Mouse (Mus musculus): ENCODE measurements around the gene Anxa9. TPM values are rescaled to one million over a fixed set of nuclear protein-coding genes. Genes with fewer than 3 reads are reported as not detected.
A peak's percentile ranks its signal among the peaks of the same experiment; 100 is the strongest.

Gene Anxa9
- polyA plus RNA-seq, 1 experiment from 2014 or later = 0.60 TPM

- H3K9ac ChIP-seq (ENCODE audit: low read length) = no peak overlapping the region
- ATAC-seq (replicated peaks; ENCODE audit: extremely low read depth, insufficient read depth, low FRiP score) = no peak
- H3K27ac ChIP-seq (ENCODE audit: low read length) = no peak overlapping the region
- H3K4me2 ChIP-seq (ENCODE audit: low read depth, low read length) = no peak overlapping the region
- no peaks in the 10 kb centered on the region for H3K27me3 ChIP-seq (ENCODE audit: control insufficient read depth, insufficient read depth, low read length)
- H3K9me3 ChIP-seq (replicated peaks; ENCODE audit: control insufficient read depth, low read length) = no peaks in the 10 kb centered on the region
- H3K36me3 ChIP-seq (ENCODE audit: control insufficient read depth, insufficient read depth) = peaks cover 27% of the 10 kb centered on the region
- H3K4me1 ChIP-seq (ENCODE audit: control insufficient read depth, insufficient read depth, low read length) = no peaks in the 10 kb centered on the region; the same call in 1 of the 2 replicates
- WGBS = 75% methylated on average over 6 of the region's 6 CpGs
- H3K4me3 ChIP-seq (ENCODE audit: low read length) = no peak overlapping the region
Observed at GRCm38 (mm10) chr3:95290156-95290555, 16.8 kb downstream of the Anxa9 start.

DNA sequence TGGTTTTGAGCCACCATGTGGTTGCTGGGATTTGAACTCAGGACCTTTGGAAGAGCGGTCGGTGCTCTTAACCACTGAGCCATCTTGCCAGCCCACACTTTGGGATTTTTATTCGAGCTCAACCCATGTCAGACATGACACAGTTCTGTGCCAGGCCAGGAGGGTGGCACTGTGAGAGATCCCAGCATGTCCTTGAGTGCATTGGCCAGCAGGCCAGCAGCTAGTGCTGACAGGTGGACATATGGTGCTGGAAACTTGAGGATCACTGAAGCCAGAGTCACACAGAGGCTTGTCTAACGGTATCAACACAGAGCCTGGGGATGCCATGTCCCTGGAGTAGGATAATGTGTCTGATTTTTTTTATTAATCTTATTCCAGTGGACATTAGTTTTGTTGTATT, 17.6 kb downstream of the Anxa9 start:
- Histone ChIP-seq H3K4me3 (ENCODE audit: low read length) (no peak overlapping the region), H3K9me3 (replicated peaks; ENCODE audit: control insufficient read depth, low read length) (no peaks in the 10 kb centered on the region), H3K4me1 (ENCODE audit: control insufficient read depth, insufficient read depth, low read length) (peaks cover 3% of the 10 kb centered on the region; the same call in 1 of the 2 replicates), H3K36me3 (ENCODE audit: control insufficient read depth, insufficient read depth) (peaks cover 22% of the 10 kb centered on the region), H3K4me2 (ENCODE audit: low read depth, low read length) (no peak overlapping the region), H3K27ac (ENCODE audit: low read length) (no peak overlapping the region), H3K27me3 (ENCODE audit: control insufficient read depth, insufficient read depth, low read length) (no peaks in the 10 kb centered on the region), H3K9ac (ENCODE audit: low read length) (no peak overlapping the region)
- ATAC-seq (replicated peaks; ENCODE audit: extremely low read depth, insufficient read depth, low FRiP score) = no peak
- WGBS = 89% methylated on average over 4 of the region's 4 CpGs

GRCm38 (mm10) chr3:95287541-95287940, 19.4 kb downstream of the Anxa9 start:
- H3K27ac ChIP-seq (ENCODE audit: low read length) = no peak overlapping the region
- no peak for ATAC-seq (replicated peaks; ENCODE audit: extremely low read depth, insufficient read depth, low FRiP score)
- no peaks in the 10 kb centered on the region for H3K27me3 ChIP-seq (ENCODE audit: control insufficient read depth, insufficient read depth, low read length)
- H3K4me2 ChIP-seq (ENCODE audit: low read depth, low read length) = no peak overlapping the region
- 82% methylated on average over 3 of the region's 3 CpGs for WGBS
- H3K36me3 ChIP-seq (ENCODE audit: control insufficient read depth, insufficient read depth) = peaks cover 14% of the 10 kb centered on the region
- no peak overlapping the region for H3K9ac ChIP-seq (ENCODE audit: low read length)
- H3K9me3 ChIP-seq (replicated peaks; ENCODE audit: control insufficient read depth, low read length) = no peaks in the 10 kb centered on the region
- no peak overlapping the region for H3K4me3 ChIP-seq (ENCODE audit: low read length)
- peaks cover 12% of the 10 kb centered on the region for H3K4me1 ChIP-seq (ENCODE audit: control insufficient read depth, insufficient read depth, low read length)

GRCm38 (mm10) chr3:95286510-95286909, 20.5 kb downstream of the Anxa9 start:
- Histone ChIP-seq H3K9me3 (replicated peaks; ENCODE audit: control insufficient read depth, low read length) (no peaks in the 10 kb centered on the region), H3K4me2 (ENCODE audit: low read depth, low read length) (no peak overlapping the region), H3K4me3 (ENCODE audit: low read length) (no peak overlapping the region), H3K27ac (ENCODE audit: low read length) (no peak overlapping the region), H3K27me3 (ENCODE audit: control insufficient read depth, insufficient read depth, low read length) (no peaks in the 10 kb centered on the region), H3K36me3 (ENCODE audit: control insufficient read depth, insufficient read depth) (peaks cover 14% of the 10 kb centered on the region), H3K4me1 (ENCODE audit: control insufficient read depth, insufficient read depth, low read length) (peaks cover 12% of the 10 kb centered on the region), H3K9ac (ENCODE audit: low read length) (no peak overlapping the region)
- ATAC-seq (replicated peaks; ENCODE audit: extremely low read depth, insufficient read depth, low FRiP score) = no peak
- 71% methylated on average over 7 of the region's 7 CpGs for WGBS

DNA sequence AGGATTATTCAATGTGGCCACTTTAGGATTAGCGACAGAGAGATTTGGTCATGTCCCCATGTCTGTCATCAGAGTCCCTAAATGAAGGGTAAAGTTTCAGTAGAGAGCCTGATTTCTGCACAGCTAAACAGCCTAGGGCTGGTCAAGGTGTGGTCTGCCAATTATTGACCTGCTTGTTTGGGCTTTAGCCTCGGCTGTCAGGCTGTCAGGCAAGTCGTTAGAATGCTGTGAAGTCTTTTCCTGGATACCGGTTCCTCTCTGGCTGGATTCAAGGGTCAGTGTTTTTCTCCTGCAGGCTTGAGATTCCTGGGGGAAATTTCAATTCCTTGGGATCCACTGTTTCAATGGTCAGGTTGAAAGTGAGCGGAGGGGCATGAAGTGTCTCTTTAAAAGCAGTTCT, 21.0 kb downstream of the Anxa9 start:
- 68% methylated on average over 5 of the region's 5 CpGs for WGBS
- no peak for ATAC-seq (replicated peaks; ENCODE audit: extremely low read depth, insufficient read depth, low FRiP score)

DNA sequence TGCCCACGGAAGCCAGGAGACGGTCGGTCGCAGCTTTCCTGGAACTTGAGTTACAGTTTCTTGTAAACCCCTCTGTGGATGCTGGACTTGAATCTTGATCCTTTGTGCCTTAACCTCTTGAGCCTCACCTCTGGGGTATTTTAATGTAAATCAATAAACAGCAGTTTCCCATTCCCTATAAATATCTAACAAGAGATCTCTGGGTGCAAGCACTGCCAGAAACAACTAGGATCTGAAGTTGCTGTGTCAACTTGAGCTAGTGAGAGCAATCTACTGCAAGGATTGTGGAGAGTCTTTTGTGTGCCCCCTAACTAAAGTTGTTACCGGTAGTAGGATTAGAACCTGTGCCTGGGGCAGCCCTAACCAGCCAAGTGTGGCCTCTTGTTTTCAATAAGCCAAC, 21.6 kb downstream of the Anxa9 start:
- no peak overlapping the region for H3K9ac ChIP-seq (ENCODE audit: low read length)
- WGBS = 89% methylated on average over 5 of the region's 5 CpGs
- no peaks in the 10 kb centered on the region for H3K27me3 ChIP-seq (ENCODE audit: control insufficient read depth, insufficient read depth, low read length)
- no peak overlapping the region for H3K27ac ChIP-seq (ENCODE audit: low read length)
- no peak for ATAC-seq (replicated peaks; ENCODE audit: extremely low read depth, insufficient read depth, low FRiP score)
- H3K4me1 ChIP-seq (ENCODE audit: control insufficient read depth, insufficient read depth, low read length) = peaks cover 16% of the 10 kb centered on the region
- no peak overlapping the region for H3K4me3 ChIP-seq (ENCODE audit: low read length)
- H3K9me3 ChIP-seq (replicated peaks; ENCODE audit: control insufficient read depth, low read length) = no peaks in the 10 kb centered on the region
- no peak overlapping the region for H3K4me2 ChIP-seq (ENCODE audit: low read depth, low read length)
- H3K36me3 ChIP-seq (ENCODE audit: control insufficient read depth, insufficient read depth) = peaks cover 10% of the 10 kb centered on the region

More for the DNA sequence above, 21.0 kb downstream of the Anxa9 start:
- no peak overlapping the region for H3K9ac ChIP-seq (ENCODE audit: low read length)
- H3K4me2 ChIP-seq (ENCODE audit: low read depth, low read length) = no peak overlapping the region
- H3K36me3 ChIP-seq (ENCODE audit: control insufficient read depth, insufficient read depth) = peaks cover 14% of the 10 kb centered on the region
- no peaks in the 10 kb centered on the region for H3K9me3 ChIP-seq (replicated peaks; ENCODE audit: control insufficient read depth, low read length)
- H3K27me3 ChIP-seq (ENCODE audit: control insufficient read depth, insufficient read depth, low read length) = no peaks in the 10 kb centered on the region
- H3K4me1 ChIP-seq (ENCODE audit: control insufficient read depth, insufficient read depth, low read length) = peaks cover 12% of the 10 kb centered on the region
- no peak overlapping the region for H3K27ac ChIP-seq (ENCODE audit: low read length)
- H3K4me3 ChIP-seq (ENCODE audit: low read length) = no peak overlapping the region

DNA sequence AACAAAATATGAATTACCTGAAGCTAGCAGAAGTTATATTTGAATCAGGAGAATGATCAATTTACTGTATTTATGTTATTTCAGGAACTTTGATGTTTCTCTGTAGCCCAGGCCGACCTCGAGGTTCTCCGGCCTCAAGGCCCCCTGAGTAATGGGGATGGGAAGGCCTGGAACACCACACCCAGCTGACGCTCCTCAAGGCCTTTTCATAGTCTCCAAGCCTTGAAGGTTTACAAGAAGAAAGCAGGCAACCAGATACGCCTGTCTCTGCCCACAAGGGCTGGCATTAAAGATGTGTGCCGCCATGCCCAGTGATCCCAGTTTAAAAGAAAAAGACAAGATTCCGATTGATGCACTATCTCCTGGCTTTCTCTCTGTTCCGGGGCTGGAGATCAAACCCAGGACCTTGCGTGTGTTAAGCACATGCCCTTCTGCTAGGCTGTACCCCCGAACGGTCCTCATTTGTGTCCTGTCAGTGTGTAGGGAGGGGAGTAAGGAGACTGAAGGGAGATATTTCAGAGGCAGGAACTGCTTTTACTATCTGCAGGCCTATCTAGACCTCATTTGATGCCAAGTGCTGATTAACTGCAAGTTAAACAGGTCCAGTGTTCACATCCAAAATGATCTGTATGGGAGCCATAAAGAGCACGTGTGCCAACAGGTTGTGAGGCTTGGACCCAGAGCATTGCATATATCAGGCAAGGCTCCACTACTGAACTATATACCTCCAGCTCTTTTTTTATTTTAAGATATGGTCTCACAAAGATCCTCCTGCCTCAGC, 22.3 kb downstream of the Anxa9 start:
- Histone ChIP-seq H3K4me2 (ENCODE audit: low read depth, low read length) (peak overlapping the region; percentile 96), H3K4me3 (ENCODE audit: low read length) (peak overlapping the region; percentile 82), H3K27ac (ENCODE audit: low read length) (no peak overlapping the region), H3K36me3 (ENCODE audit: control insufficient read depth, insufficient read depth) (peaks cover 10% of the 10 kb centered on the region), H3K9ac (ENCODE audit: low read length) (peak overlapping the region; percentile 91; the same call in 1 of the 2 replicates), H3K27me3 (ENCODE audit: control insufficient read depth, insufficient read depth, low read length) (no peaks in the 10 kb centered on the region), H3K4me1 (ENCODE audit: control insufficient read depth, insufficient read depth, low read length) (peaks cover 16% of the 10 kb centered on the region), H3K9me3 (replicated peaks; ENCODE audit: control insufficient read depth, low read length) (no peaks in the 10 kb centered on the region)
- WGBS = 89% methylated on average over 12 of the region's 12 CpGs
- ATAC-seq (replicated peaks; ENCODE audit: extremely low read depth, insufficient read depth, low FRiP score) = no peak

DNA sequence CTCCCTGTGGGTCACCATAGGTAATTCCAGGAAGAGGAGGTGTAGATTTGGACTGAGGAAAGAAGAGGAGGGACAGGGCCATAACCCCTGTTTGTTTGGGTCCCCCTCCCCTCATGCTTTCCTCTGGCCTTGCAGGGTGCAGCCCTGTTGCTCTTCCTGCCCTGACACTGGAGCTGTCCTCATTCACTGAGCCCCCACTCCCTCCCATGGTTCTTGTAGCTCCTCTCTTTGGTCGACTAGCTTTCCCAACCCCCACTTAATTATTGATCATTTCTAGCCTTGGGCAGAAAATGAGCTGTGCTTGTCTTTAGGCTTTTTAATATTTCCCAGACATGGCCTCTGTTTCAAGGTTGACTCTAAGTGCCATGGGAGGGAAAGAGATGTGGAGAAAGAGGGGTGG, 22.9 kb downstream of the Anxa9 start:
- peak overlapping the region; percentile 96 for H3K4me2 ChIP-seq (ENCODE audit: low read depth, low read length)
- no peaks in the 10 kb centered on the region for H3K9me3 ChIP-seq (replicated peaks; ENCODE audit: control insufficient read depth, low read length)
- WGBS = 21% methylated on average over 1 of the region's 1 CpGs
- H3K9ac ChIP-seq (ENCODE audit: low read length) = peak overlapping the region; percentile 91; the same call in 1 of the 2 replicates
- H3K4me1 ChIP-seq (ENCODE audit: control insufficient read depth, insufficient read depth, low read length) = peaks cover 16% of the 10 kb centered on the region
- ATAC-seq (replicated peaks; ENCODE audit: extremely low read depth, insufficient read depth, low FRiP score) = no peak
- peak overlapping the region; percentile 82 for H3K4me3 ChIP-seq (ENCODE audit: low read length)
- H3K36me3 ChIP-seq (ENCODE audit: control insufficient read depth, insufficient read depth) = peaks cover 10% of the 10 kb centered on the region
- no peak overlapping the region for H3K27ac ChIP-seq (ENCODE audit: low read length)
- H3K27me3 ChIP-seq (ENCODE audit: control insufficient read depth, insufficient read depth, low read length) = no peaks in the 10 kb centered on the region

DNA sequence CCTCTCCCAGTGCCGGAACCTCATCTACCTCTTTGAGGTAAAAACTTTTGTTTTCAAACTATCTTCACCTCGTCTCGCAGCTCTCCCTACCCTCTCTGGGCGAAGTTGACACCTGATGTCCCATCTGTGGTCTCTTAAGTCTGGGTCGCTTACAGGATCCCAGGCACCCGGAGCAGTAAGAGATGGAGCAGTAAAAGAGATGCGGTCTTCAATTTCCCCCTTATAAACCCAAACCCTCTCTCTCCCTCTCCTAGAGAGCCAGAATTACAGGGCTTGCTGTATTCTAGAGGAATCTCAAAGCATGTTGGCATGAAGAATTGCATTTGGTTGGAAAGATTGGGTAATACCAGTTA, 23.4 kb downstream of the Anxa9 start:
- no peak for ATAC-seq (replicated peaks; ENCODE audit: extremely low read depth, insufficient read depth, low FRiP score)
- H3K27ac ChIP-seq (ENCODE audit: low read length) = peak overlapping the region; percentile 92
- H3K9me3 ChIP-seq (replicated peaks; ENCODE audit: control insufficient read depth, low read length) = no peaks in the 10 kb centered on the region
- H3K4me2 ChIP-seq (ENCODE audit: low read depth, low read length) = peak overlapping the region; percentile 96
- H3K4me3 ChIP-seq (ENCODE audit: low read length) = peak overlapping the region; percentile 82
- peaks cover 7% of the 10 kb centered on the region for H3K36me3 ChIP-seq (ENCODE audit: control insufficient read depth, insufficient read depth)
- H3K4me1 ChIP-seq (ENCODE audit: control insufficient read depth, insufficient read depth, low read length) = peaks cover 16% of the 10 kb centered on the region
- H3K9ac ChIP-seq (ENCODE audit: low read length) = peak overlapping the region; percentile 91
- H3K27me3 ChIP-seq (ENCODE audit: control insufficient read depth, insufficient read depth, low read length) = no peaks in the 10 kb centered on the region
- WGBS = 2% methylated on average over 7 of the region's 7 CpGs
